Mouse (Mus musculus) G1E-ER4 (cell line): ENCODE data around the gene Dock7. TPM values are rescaled to one million over a fixed set of nuclear protein-coding genes. Genes with fewer than 3 reads are reported as not detected.

ENCODE experiments used
- GATA1 ChIP-seq: IDR thresholded peaks from one replicate; pipeline ENCODE4 v1.8.0; 2012; ENCODE audit warnings: low read length, inconsistent platforms
- polyA plus RNA-seq: library from polyadenylated mRNA; stranded (reverse); fragments of >175 nt; gene quantifications from 2 replicates; pipeline ENCODE4 v1.2.3, GENCODE M21; 2012

Gene Dock7
- polyA plus RNA-seq, 1 experiment = not detected

GRCm38 (mm10) chr4:99133326-99133725, 12.6 kb upstream of the Dock7 start:
- no peak for TF ChIP-seq GATA1

- no peak for TF ChIP-seq GATA1
These were observed 12.0 kb upstream of the Dock7 start for GRCm38 (mm10) chr4:99132686-99133085.

GRCm38 (mm10) chr4:99131227-99131653, 10.5 kb upstream of the Dock7 start:
- no peak for TF ChIP-seq GATA1

- TF ChIP-seq GATA1 = no peak
These were observed 2.8 kb upstream of the Dock7 start for GRCm38 (mm10) chr4:99123546-99123945.

GRCm38 (mm10) chr4:99122786-99123185, 2.1 kb upstream of the Dock7 start:
- TF ChIP-seq GATA1 = no peak

- no peak for TF ChIP-seq GATA1
These were observed 1.3 kb upstream of the Dock7 start for GRCm38 (mm10) chr4:99122047-99122446.

- no peak for TF ChIP-seq GATA1
These were observed 524 bp upstream of the Dock7 start for GRCm38 (mm10) chr4:99121123-99121755.

- no peak for TF ChIP-seq GATA1
These were observed 1.7 kb downstream of the Dock7 start for GRCm38 (mm10) chr4:99119051-99119450.

- TF ChIP-seq GATA1 = no peak
These were observed 4.9 kb downstream of the Dock7 start for GRCm38 (mm10) chr4:99115797-99116196.

GRCm38 (mm10) chr4:99111670-99112069, 9.0 kb downstream of the Dock7 start:
- no peak for TF ChIP-seq GATA1

- TF ChIP-seq GATA1 = no peak
These were observed 11.9 kb downstream of the Dock7 start for GRCm38 (mm10) chr4:99108817-99109216.

GRCm38 (mm10) chr4:99102846-99103245, 17.9 kb downstream of the Dock7 start:
- TF ChIP-seq GATA1 = no peak

GRCm38 (mm10) chr4:99100724-99101123, 20.0 kb downstream of the Dock7 start:
- no peak for TF ChIP-seq GATA1

- no peak for TF ChIP-seq GATA1
These were observed 28.9 kb downstream of the Dock7 start for GRCm38 (mm10) chr4:99091777-99092176.

- TF ChIP-seq GATA1 = no peak
These were observed 29.5 kb downstream of the Dock7 start for GRCm38 (mm10) chr4:99091151-99091701.

- no peak for TF ChIP-seq GATA1
These were observed 32.8 kb downstream of the Dock7 start for GRCm38 (mm10) chr4:99087760-99088485.

- no peak for TF ChIP-seq GATA1
These were observed 36.9 kb downstream of the Dock7 start for GRCm38 (mm10) chr4:99083862-99084261.

GRCm38 (mm10) chr4:99081169-99081568, 39.5 kb downstream of the Dock7 start:
- TF ChIP-seq GATA1 = no peak
